Mouse (Mus musculus): Measurements from ENCODE around the gene Slit1.

- TF ChIP-seq MAX (IDR thresholded peaks at IDR 0.05; ENCODE audit: low read length): no peak
- no peak for TF ChIP-seq USF1 (IDR thresholded peaks at IDR 0.05; ENCODE audit: low read depth, low read length)
- TF ChIP-seq POLR2A (IDR thresholded peaks at IDR 0.05; ENCODE audit: low read depth, low read length): no peak
- TF ChIP-seq IRF4 (IDR thresholded peaks at IDR 0.05; ENCODE audit: low read depth, low read length): no peak
- no peak for TF ChIP-seq MEF2A (IDR thresholded peaks at IDR 0.05; ENCODE audit: borderline replicate concordance, low read depth, low read length)
- no peak for TF ChIP-seq PAX5 (IDR thresholded peaks at IDR 0.05; ENCODE audit: low read length)
- no peak for TF ChIP-seq RCOR1 (conservative IDR thresholded peaks at IDR 0.05; ENCODE audit: low read depth, low read length)
- no peak for TF ChIP-seq CTCF (conservative IDR thresholded peaks at IDR 0.05 in 1 of 2, IDR thresholded peaks at IDR 0.05 in 1 of 2; ENCODE audit: low read depth in 2 of 2, low read length in 2 of 2)
- TF ChIP-seq EP300 (IDR thresholded peaks at IDR 0.05; ENCODE audit: low read length): no peak
- TF ChIP-seq CHD2 (IDR thresholded peaks at IDR 0.05; ENCODE audit: low read length): no peak
- no peak for TF ChIP-seq RAD21 (IDR thresholded peaks at IDR 0.05; ENCODE audit: low read depth, low read length)
These were observed 161.6 kb downstream of the Slit1 start, which contains the start of gene Gm340 for GRCm38 (mm10) chr19:41581706-41582420.

All from CH12.LX (cell line).